Mouse (Mus musculus) hematopoietic stem cell, adult 5-6 weeks (primary cell): ENCODE results near the gene Lcp2. TPM values are rescaled to one million over a fixed set of nuclear protein-coding genes. Genes with fewer than 3 reads are reported as not detected.
A peak's percentile ranks its signal among the peaks of the same experiment; 100 is the strongest.

Experiments
- ATAC-seq, 2 experiments: fragments of 125-278 bp in 1 of 2; replicated peaks in 1 of 2; 2 replicates each; pipeline ENCODE4 v1.8.0; 2016 to 2017; ENCODE audit warnings: inconsistent platforms in 2 of 2, mild to moderate bottlenecking in 2 of 2, moderate number of reproducible peaks in 2 of 2, low read depth in 1 of 2, moderate TSS enrichment in 1 of 2; ENCODE audit not compliant: low FRiP score in 2 of 2, poor library complexity in 2 of 2, severe bottlenecking in 2 of 2, insufficient read depth in 1 of 2, low TSS enrichment in 1 of 2
- total RNA-seq: library from RNA; stranded (forward); fragments of 172-1452, 232-1000 nt; gene quantifications from 2 replicates; pipeline ENCODE4 v1.2.3, GENCODE M21; 2017

Gene Lcp2
- total RNA-seq, 1 experiment from 2014 or later = 60.3 TPM

GRCm38 (mm10) chr11:34070596-34070995 lies 23.9 kb downstream of the Lcp2 start:
- no peak for ATAC-seq

- ATAC-seq = peak; percentile 80 to 84
Measured at GRCm38 (mm10) chr11:34072309-34072708, 25.6 kb downstream of the Lcp2 start.

GRCm38 (mm10) chr11:34073776-34074175 lies 27.1 kb downstream of the Lcp2 start:
- peak; percentile 35 to 41; a peak in 2 of 4 replicates for ATAC-seq

- ATAC-seq = no peak
Measured at GRCm38 (mm10) chr11:34077870-34078269, 31.1 kb downstream of the Lcp2 start.

GRCm38 (mm10) chr11:34078581-34078980 lies 31.9 kb downstream of the Lcp2 start:
- ATAC-seq = no peak

GRCm38 (mm10) chr11:34079542-34080464 lies 33.1 kb downstream of the Lcp2 start:
- peak; percentile 51 to 66 for ATAC-seq

- no peak for ATAC-seq
Measured at GRCm38 (mm10) chr11:34083795-34084194, 37.1 kb downstream of the Lcp2 start.

- ATAC-seq = no peak
Measured at GRCm38 (mm10) chr11:34084639-34085038, 37.9 kb downstream of the Lcp2 start.

GRCm38 (mm10) chr11:34086164-34086751 lies 39.5 kb downstream of the Lcp2 start:
- ATAC-seq = no peak

- ATAC-seq = no peak
Measured at GRCm38 (mm10) chr11:34087064-34087463, 40.3 kb downstream of the Lcp2 start.

- ATAC-seq = peak in 1 of 2 experiments; percentile 57; a peak in 1 of 4 replicates
Measured at GRCm38 (mm10) chr11:34098422-34098821, 51.7 kb downstream of the Lcp2 start, which contains the start of gene 4930469K13Rik. Gene 4930469K13Rik, minus strand, starts transcription at chr11:34098554.

- ATAC-seq = no peak
Measured at GRCm38 (mm10) chr11:34101827-34102226, 55.1 kb downstream of the Lcp2 start.

- ATAC-seq = no peak
Measured at GRCm38 (mm10) chr11:34104919-34105318, 58.2 kb downstream of the Lcp2 start.

- ATAC-seq = no peak
Measured at GRCm38 (mm10) chr11:34109260-34109659, 62.5 kb downstream of the Lcp2 start.

GRCm38 (mm10) chr11:34111940-34112339 lies 65.2 kb downstream of the Lcp2 start:
- no peak for ATAC-seq

GRCm38 (mm10) chr11:34112781-34113380 lies 66.2 kb downstream of the Lcp2 start:
- ATAC-seq = no peak

- ATAC-seq = no peak
Measured at GRCm38 (mm10) chr11:34113760-34114159, 67.0 kb downstream of the Lcp2 start.

GRCm38 (mm10) chr11:34116572-34117135 lies 69.9 kb downstream of the Lcp2 start:
- peak; percentile 88 to 92 for ATAC-seq
